Mouse (Mus musculus) central nervous system, embryonic 14 days (tissue): Measurements from ENCODE around the gene Hddc2. TPM values are rescaled to one million over a fixed set of nuclear protein-coding genes. Genes with fewer than 3 reads are reported as not detected.

ENCODE experiments used
- polyA plus RNA-seq: library from polyadenylated mRNA; depleted of rRNA; stranded (reverse); fragments of >200 nt; gene quantifications from 2 replicates; pipeline ENCODE4 v1.2.3, GENCODE M21; 2012; rRNA removed

Hddc2 gene
- 36.0 and 36.5 TPM in 2 replicates for polyA plus RNA-seq

GRCm38 (mm10) chr10:31312865-31313848, at the start of gene Hddc2:
Gene Hddc2 (plus strand): TSS chr10:31313383.

Other genes with a start within 250 kb of the Hddc2 start
- gene Tpd52l1, start 132.6 kb downstream of the Hddc2 start, polyA plus RNA-seq, result 15.7 and 23.6 TPM in 2 replicates